Mouse (Mus musculus) intestine, postnatal 0 days (tissue): ENCODE results near the gene Ccdc105. TPM values are rescaled to one million over a fixed set of nuclear protein-coding genes. Genes with fewer than 3 reads are reported as not detected.

ENCODE experiments used
- ATAC-seq: fragments of 200-750 bp; cut with Nextera tagmentation; 2 replicates; pipeline ENCODE4 v1.8.0; 2017; ENCODE audit warnings: mild to moderate bottlenecking, moderate TSS enrichment, moderate library complexity
- H3K27ac ChIP-seq: fragments of 300-500 bp; sonication (generic); 2 replicates; pipeline ENCODE4 v1.5.1; 2014; ENCODE audit warnings: mild to moderate bottlenecking, low read depth, low read length, moderate library complexity
- H3K27me3 ChIP-seq: fragments of 300-500 bp; sonication (generic); replicated peaks from 2 replicates; pipeline ENCODE4 v1.6.1; 2014; ENCODE audit warnings: low read length, mixed read lengths; ENCODE audit not compliant: control insufficient read depth, insufficient read depth
- H3K36me3 ChIP-seq: fragments of 300-500 bp; sonication (generic); 2 replicates; pipeline ENCODE4 v1.6.1; 2014; ENCODE audit warnings: mild to moderate bottlenecking, moderate library complexity; ENCODE audit not compliant: control insufficient read depth, insufficient read depth
- H3K4me1 ChIP-seq: fragments of 300-500 bp; sonication (generic); replicated peaks from 2 replicates; pipeline ENCODE4 v1.6.1; 2014; ENCODE audit warnings: antibody characterized with exemption, low read length, mixed read lengths; ENCODE audit not compliant: control insufficient read depth, insufficient read depth
- H3K4me2 ChIP-seq: fragments of 300-500 bp; sonication (generic); replicated peaks from 2 replicates; pipeline ENCODE4 v1.6.1; 2014; ENCODE audit warnings: low read depth, mild to moderate bottlenecking, moderate library complexity
- H3K4me3 ChIP-seq: fragments of 300-500 bp; sonication (generic); 2 replicates; pipeline ENCODE4 v1.5.1; 2014; ENCODE audit warnings: low read depth, low read length
- H3K9ac ChIP-seq: fragments of 300-500 bp; sonication (generic); 2 replicates; pipeline ENCODE4 v1.6.1; 2014; ENCODE audit warnings: mild to moderate bottlenecking, low read depth, low read length
- H3K9me3 ChIP-seq: fragments of 300-500 bp; sonication (generic); 2 replicates; pipeline ENCODE4 v1.6.1; 2016; ENCODE audit warnings: mixed run types; ENCODE audit not compliant: control insufficient read depth
- CTCF ChIP-seq: sonication (generic); IDR thresholded peaks from 2 replicates; pipeline ENCODE4 v1.5.1; 2016; ENCODE audit warnings: low read depth, mild to moderate bottlenecking, control low read depth, antibody characterized with exemption, moderate library complexity
- WGBS: fragments of 180-500 bp; shearing (Covaris S2); extraction: QIAGEN DNeasy Blood & Tissue Kit; methylation state at CpG from one replicate; pipeline ENCODE4 v1.1.7; 2014; 5-methylcytosine and 5-hydroxymethylcytosine counted together
- polyA plus RNA-seq: library from polyadenylated mRNA; unstranded; fragments of >200 nt; fragmentation: Nextera tagmentation; extraction: Ambion mirVana; gene quantifications from 2 replicates; pipeline ENCODE4 v1.2.1, GENCODE M21; 2015

Gene Ccdc105
- polyA plus RNA-seq = not detected in 2 replicates

- WGBS = 3% methylated on average over 61 of the region's 61 CpGs
- Histone ChIP-seq H3K4me1 (no peaks in the 10 kb centered on the region), H3K4me2 (peak within 1 kb of the TSS; percentile 83), H3K27me3 (0 out of 2 replicates have a peak, but pooled peaks cover 11% of the 10 kb centered on the region), H3K4me3 (peak within 1 kb of the TSS; percentile 44), H3K27ac (no peak within 1 kb of the TSS), H3K9me3 (no peaks in the 10 kb centered on the region), H3K36me3 (no peaks in the 10 kb centered on the region), H3K9ac (peak within 1 kb of the TSS; percentile 31; the same call in 1 of the 2 replicates)
- no peak for TF ChIP-seq CTCF
- ATAC-seq = peak; percentile 78
Observed at GRCm38 (mm10) chr10:78752452-78753191, at the start of gene Ccdc105. TSS of gene Ccdc105 (minus strand) at chr10:78753065.

GRCm38 (mm10) chr10:78801449-78801848 is 48.6 kb upstream of the Ccdc105 start:
- Histone ChIP-seq H3K9me3 (no peaks in the 10 kb centered on the region), H3K9ac (no peak overlapping the region), H3K36me3 (no peaks in the 10 kb centered on the region), H3K27ac (no peak overlapping the region), H3K4me3 (no peak overlapping the region), H3K4me1 (no peaks in the 10 kb centered on the region), H3K27me3 (no peaks in the 10 kb centered on the region), H3K4me2 (no peak overlapping the region)
- 72% methylated on average over 2 of the region's 2 CpGs for WGBS
- ATAC-seq = no peak
- TF ChIP-seq CTCF = no peak

- H3K9me3 ChIP-seq = no peaks in the 10 kb centered on the region
- TF ChIP-seq CTCF = peak; percentile 19; the same call in 1 of the 2 replicates
- H3K36me3 ChIP-seq = no peaks in the 10 kb centered on the region
- no peak overlapping the region for H3K9ac ChIP-seq
- H3K4me3 ChIP-seq = no peak overlapping the region
- H3K27ac ChIP-seq = no peak overlapping the region
- no peaks in the 10 kb centered on the region for H3K27me3 ChIP-seq
- 0 out of 2 replicates have a peak, but pooled peaks cover 4% of the 10 kb centered on the region for H3K4me1 ChIP-seq
- no peak for ATAC-seq
- 37% methylated on average over 1 of the region's 1 CpGs for WGBS
- H3K4me2 ChIP-seq = no peak overlapping the region
Observed at GRCm38 (mm10) chr10:78790561-78790960, 37.7 kb upstream of the Ccdc105 start.

- Histone ChIP-seq H3K4me3 (peak overlapping the region; percentile 34), H3K27ac (no peak overlapping the region), H3K27me3 (no peaks in the 10 kb centered on the region), H3K36me3 (no peaks in the 10 kb centered on the region), H3K4me1 (0 out of 2 replicates have a peak, but pooled peaks cover 4% of the 10 kb centered on the region), H3K9me3 (no peaks in the 10 kb centered on the region), H3K4me2 (peak overlapping the region; percentile 66), H3K9ac (peak overlapping the region; percentile 13; the same call in 1 of the 2 replicates)
- no peak for TF ChIP-seq CTCF
- WGBS = 3% methylated on average over 22 of the region's 22 CpGs
- ATAC-seq = peak; percentile 79
Observed at GRCm38 (mm10) chr10:78787566-78788087, 34.8 kb upstream of the Ccdc105 start.

- 1% methylated on average over 43 of the region's 54 CpGs for WGBS
- Histone ChIP-seq H3K9ac (peak within 1 kb of the TSS; percentile 57), H3K27ac (no peak within 1 kb of the TSS), H3K4me1 (no peaks in the 10 kb centered on the region; the same call in 1 of the 2 replicates), H3K36me3 (no peaks in the 10 kb centered on the region), H3K9me3 (no peaks in the 10 kb centered on the region), H3K4me3 (peak within 1 kb of the TSS; percentile 60), H3K27me3 (no peaks in the 10 kb centered on the region), H3K4me2 (peak within 1 kb of the TSS; percentile 96)
- ATAC-seq = peak; percentile 47; the same call in 1 of the 2 replicates
- TF ChIP-seq CTCF = no peak
Observed at GRCm38 (mm10) chr10:78779981-78780651, 27.3 kb upstream of the Ccdc105 start, which contains the start of gene Slc1a6. TSS of gene Slc1a6 (plus strand) at chr10:78780496.

- 0 out of 2 replicates have a peak, but pooled peaks have one; percentile 22 for ATAC-seq
- peak overlapping the region; percentile 57; the same call in 1 of the 2 replicates for H3K9ac ChIP-seq
Observed at GRCm38 (mm10) chr10:78779527-78779926, 26.7 kb upstream of the Ccdc105 start.

More at GRCm38 (mm10) chr10:78779527-78779926, 26.7 kb upstream of the Ccdc105 start:
- H3K9me3 ChIP-seq = no peaks in the 10 kb centered on the region
- no peaks in the 10 kb centered on the region for H3K27me3 ChIP-seq
- H3K27ac ChIP-seq = no peak overlapping the region
- 46% methylated on average over 9 of the region's 9 CpGs for WGBS
- TF ChIP-seq CTCF = no peak
- H3K4me2 ChIP-seq = peak overlapping the region; percentile 96
- H3K4me3 ChIP-seq = peak overlapping the region; percentile 60
- H3K4me1 ChIP-seq = no peaks in the 10 kb centered on the region; the same call in 1 of the 2 replicates
- no peaks in the 10 kb centered on the region for H3K36me3 ChIP-seq
